Mouse (Mus musculus) layer of hippocampus, adult 9-11 months (tissue): ENCODE data around the gene Olfr1537.

Experiments used
- DNase-seq: peaks from one replicate; pipeline ENCODE4 v3.0.0; 2022

The Olfr1537 gene

DNA sequence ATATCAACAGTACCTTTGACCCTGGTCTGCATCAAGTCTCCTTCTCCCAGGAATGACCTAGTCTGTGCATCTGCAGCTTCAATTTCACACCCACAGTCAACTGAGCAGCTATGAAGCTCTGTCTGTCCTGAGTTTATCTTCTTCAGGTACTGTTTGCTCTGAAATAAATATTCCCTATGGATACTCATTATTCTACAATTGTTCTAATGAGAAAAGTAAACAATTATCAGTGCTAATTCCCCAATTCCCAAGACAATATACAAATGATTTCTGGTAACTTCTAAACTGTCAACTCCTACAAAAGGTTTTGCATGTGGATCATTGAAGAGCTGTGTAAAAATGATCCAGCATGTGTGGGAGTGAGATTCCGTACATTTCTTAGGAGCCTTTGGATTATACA is at the start of gene Olfr1537:
Gene Olfr1537, minus strand, starts transcription at position 101 of the 400 bp plus-strand sequence.
- no peak for DNase-seq

DNA sequence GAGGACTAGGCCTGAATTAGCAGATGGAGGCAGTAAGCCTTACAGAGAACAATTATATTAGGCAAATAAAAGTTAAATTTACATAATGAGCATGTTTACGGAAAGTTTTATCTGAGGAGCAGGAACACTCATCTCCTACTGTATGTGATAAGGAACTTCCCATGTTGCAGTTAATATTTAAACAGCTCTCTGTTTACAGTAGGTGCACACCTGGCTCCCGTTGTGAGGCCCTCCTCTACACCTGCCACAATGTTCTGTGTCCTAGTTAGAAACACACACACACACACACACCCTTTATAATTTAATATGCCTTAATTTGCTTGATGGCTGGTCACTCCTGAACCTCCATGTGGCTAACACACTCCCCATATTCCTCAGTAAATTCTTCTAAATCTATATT is 37.3 kb upstream of the Olfr1537 start:
- DNase-seq = no peak

- DNase-seq = no peak
These were observed 26.9 kb upstream of the Olfr1537 start, which contains the start of gene Olfr945 for GRCm38 (mm10) chr9:39276718-39277117. Gene Olfr945 (minus strand): TSS chr9:39276818.

DNA sequence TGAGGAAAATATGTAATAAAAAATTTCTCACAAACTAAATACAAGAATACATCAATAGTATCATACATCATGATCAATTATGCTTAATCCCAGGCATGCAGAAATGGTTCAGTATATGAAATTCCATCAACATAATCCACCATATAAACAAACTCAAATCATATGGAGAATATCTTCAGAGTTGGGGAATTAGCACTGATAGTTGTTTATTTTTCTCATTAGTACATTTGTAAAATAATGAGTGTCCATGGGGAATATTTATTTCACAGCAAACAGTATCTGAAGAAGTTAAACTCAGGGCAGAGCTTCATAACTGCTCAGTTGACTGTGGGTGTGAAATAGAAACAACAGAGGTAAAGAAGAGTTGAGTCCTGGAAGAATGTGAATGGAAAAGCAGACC is 48.2 kb downstream of the Olfr1537 start, which contains the start of gene Olfr944:
Gene Olfr944, plus strand, starts transcription at position 301 of the 400 bp plus-strand sequence.
- no peak for DNase-seq
